Mouse (Mus musculus): Measurements from ENCODE around the gene Fam53b. TPM values are rescaled to one million over a fixed set of nuclear protein-coding genes. Genes with fewer than 3 reads are reported as not detected.

Fam53b gene
- polyA plus RNA-seq, 1 experiment from 2014 or later = 29.9 TPM

GRCm38 (mm10) chr7:132702492-132703070, 111.1 kb downstream of the Fam53b start:
- no peak for DNase-seq (ENCODE audit: low spot score)
- 0 out of 2 replicates have a peak overlapping the region, but pooled peaks have one; percentile 24 for H3K27ac ChIP-seq (replicated peaks)

GRCm38 (mm10) chr7:132702024-132702423, 111.7 kb downstream of the Fam53b start:
- Histone ChIP-seq H3K9me3 (no peaks in the 10 kb centered on the region), H3K27me3 (replicated peaks; ENCODE audit: low read depth, poor library complexity, severe bottlenecking) (no peaks in the 10 kb centered on the region), H3K27ac (replicated peaks) (no peak overlapping the region), H3K4me1 (peaks cover 22% of the 10 kb centered on the region), H3K4me3 (no peak overlapping the region), H3K36me3 (replicated peaks) (no peaks in the 10 kb centered on the region)
- 88% methylated on average over 3 of the region's 3 CpGs for WGBS
- no peak for DNase-seq (ENCODE audit: low spot score)

More at GRCm38 (mm10) chr7:132702492-132703070, 111.1 kb downstream of the Fam53b start:
- no peak overlapping the region for H3K4me3 ChIP-seq
- no peaks in the 10 kb centered on the region for H3K9me3 ChIP-seq
- no peaks in the 10 kb centered on the region for H3K27me3 ChIP-seq (replicated peaks; ENCODE audit: low read depth, poor library complexity, severe bottlenecking)
- H3K36me3 ChIP-seq (replicated peaks) = no peaks in the 10 kb centered on the region
- H3K4me1 ChIP-seq = peaks cover 24% of the 10 kb centered on the region
- WGBS = 78% methylated on average over 5 of the region's 5 CpGs

GRCm38 (mm10) chr7:132701412-132701811, 112.3 kb downstream of the Fam53b start:
- Histone ChIP-seq H3K27ac (replicated peaks) (no peak overlapping the region), H3K27me3 (replicated peaks; ENCODE audit: low read depth, poor library complexity, severe bottlenecking) (no peaks in the 10 kb centered on the region), H3K9me3 (no peaks in the 10 kb centered on the region), H3K4me3 (no peak overlapping the region), H3K36me3 (replicated peaks) (no peaks in the 10 kb centered on the region), H3K4me1 (peaks cover 22% of the 10 kb centered on the region)
- 93% methylated on average over 3 of the region's 3 CpGs for WGBS
- DNase-seq (ENCODE audit: low spot score) = no peak

- Histone ChIP-seq H3K27me3 (replicated peaks; ENCODE audit: low read depth, poor library complexity, severe bottlenecking) (no peaks in the 10 kb centered on the region), H3K9me3 (no peaks in the 10 kb centered on the region), H3K27ac (replicated peaks) (peak overlapping the region; percentile 7; the same call in 1 of the 2 replicates), H3K36me3 (replicated peaks) (no peaks in the 10 kb centered on the region), H3K4me1 (peaks cover 22% of the 10 kb centered on the region), H3K4me3 (no peak overlapping the region)
- 71% methylated on average over 4 of the region's 4 CpGs for WGBS
- no peak for DNase-seq (ENCODE audit: low spot score)
Observed at GRCm38 (mm10) chr7:132700107-132700506, 113.6 kb downstream of the Fam53b start.

GRCm38 (mm10) chr7:132699639-132700038, 114.0 kb downstream of the Fam53b start:
- no peak for DNase-seq (ENCODE audit: low spot score)
- Histone ChIP-seq H3K4me3 (no peak overlapping the region), H3K36me3 (replicated peaks) (peaks cover 4% of the 10 kb centered on the region; the same call in 1 of the 2 replicates), H3K9me3 (peaks cover 4% of the 10 kb centered on the region; the same call in 1 of the 2 replicates), H3K27ac (replicated peaks) (peak overlapping the region; percentile 7; the same call in 1 of the 2 replicates), H3K4me1 (peaks cover 22% of the 10 kb centered on the region), H3K27me3 (replicated peaks; ENCODE audit: low read depth, poor library complexity, severe bottlenecking) (no peaks in the 10 kb centered on the region)

GRCm38 (mm10) chr7:132699165-132699564, 114.5 kb downstream of the Fam53b start:
- DNase-seq (ENCODE audit: low spot score) = no peak
- Histone ChIP-seq H3K36me3 (replicated peaks) (peaks cover 5% of the 10 kb centered on the region; the same call in 1 of the 2 replicates), H3K9me3 (peaks cover 5% of the 10 kb centered on the region; the same call in 1 of the 2 replicates), H3K27ac (replicated peaks) (no peak overlapping the region), H3K4me1 (peaks cover 22% of the 10 kb centered on the region), H3K27me3 (replicated peaks; ENCODE audit: low read depth, poor library complexity, severe bottlenecking) (no peaks in the 10 kb centered on the region), H3K4me3 (no peak overlapping the region)
- WGBS = 68% methylated on average over 4 of the region's 4 CpGs

GRCm38 (mm10) chr7:132698737-132699136, 114.9 kb downstream of the Fam53b start:
- 86% methylated on average over 4 of the region's 4 CpGs for WGBS

GRCm38 (mm10) chr7:132697258-132697796, 116.4 kb downstream of the Fam53b start:
- Histone ChIP-seq H3K27ac (replicated peaks) (peak overlapping the region; percentile 24), H3K36me3 (replicated peaks) (peaks cover 5% of the 10 kb centered on the region; the same call in 1 of the 2 replicates), H3K9me3 (peaks cover 5% of the 10 kb centered on the region; the same call in 1 of the 2 replicates), H3K4me1 (peaks cover 29% of the 10 kb centered on the region), H3K27me3 (replicated peaks; ENCODE audit: low read depth, poor library complexity, severe bottlenecking) (no peaks in the 10 kb centered on the region), H3K4me3 (no peak overlapping the region)
- WGBS = 82% methylated on average over 8 of the region's 8 CpGs
- no peak for DNase-seq (ENCODE audit: low spot score)

More at GRCm38 (mm10) chr7:132698737-132699136, 114.9 kb downstream of the Fam53b start:
- H3K9me3 ChIP-seq = peaks cover 5% of the 10 kb centered on the region; the same call in 1 of the 2 replicates
- H3K36me3 ChIP-seq (replicated peaks) = peaks cover 5% of the 10 kb centered on the region; the same call in 1 of the 2 replicates
- DNase-seq (ENCODE audit: low spot score) = no peak
- H3K27me3 ChIP-seq (replicated peaks; ENCODE audit: low read depth, poor library complexity, severe bottlenecking) = no peaks in the 10 kb centered on the region
- no peak overlapping the region for H3K27ac ChIP-seq (replicated peaks)
- H3K4me1 ChIP-seq = peaks cover 22% of the 10 kb centered on the region
- no peak overlapping the region for H3K4me3 ChIP-seq

GRCm38 (mm10) chr7:132693561-132693960, 120.1 kb downstream of the Fam53b start:
- H3K4me3 ChIP-seq = no peak overlapping the region
- no peaks in the 10 kb centered on the region for H3K27me3 ChIP-seq (replicated peaks; ENCODE audit: low read depth, poor library complexity, severe bottlenecking)
- peaks cover 5% of the 10 kb centered on the region; the same call in 1 of the 2 replicates for H3K9me3 ChIP-seq
- H3K27ac ChIP-seq (replicated peaks) = no peak overlapping the region
- no peak for DNase-seq (ENCODE audit: low spot score)
- H3K36me3 ChIP-seq (replicated peaks) = peaks cover 5% of the 10 kb centered on the region; the same call in 1 of the 2 replicates
- peaks cover 40% of the 10 kb centered on the region for H3K4me1 ChIP-seq
- 92% methylated on average over 2 of the region's 2 CpGs for WGBS

- Histone ChIP-seq H3K4me3 (no peak overlapping the region), H3K4me1 (peaks cover 48% of the 10 kb centered on the region), H3K27me3 (replicated peaks; ENCODE audit: low read depth, poor library complexity, severe bottlenecking) (no peaks in the 10 kb centered on the region), H3K27ac (replicated peaks) (no peak overlapping the region), H3K36me3 (replicated peaks) (peaks cover 5% of the 10 kb centered on the region; the same call in 1 of the 2 replicates), H3K9me3 (peaks cover 5% of the 10 kb centered on the region; the same call in 1 of the 2 replicates)
- WGBS = 63% methylated on average over 9 of the region's 9 CpGs
- DNase-seq (ENCODE audit: low spot score) = no peak
Observed at GRCm38 (mm10) chr7:132692719-132693118, 121.0 kb downstream of the Fam53b start.

GRCm38 (mm10) chr7:132690716-132691472, 122.8 kb downstream of the Fam53b start:
- Histone ChIP-seq H3K4me1 (peaks cover 58% of the 10 kb centered on the region), H3K4me3 (no peak overlapping the region), H3K9me3 (peaks cover 5% of the 10 kb centered on the region; the same call in 1 of the 2 replicates), H3K27me3 (replicated peaks; ENCODE audit: low read depth, poor library complexity, severe bottlenecking) (no peaks in the 10 kb centered on the region), H3K27ac (replicated peaks) (no peak overlapping the region), H3K36me3 (replicated peaks) (peaks cover 5% of the 10 kb centered on the region; the same call in 1 of the 2 replicates)
- WGBS = 86% methylated on average over 14 of the region's 14 CpGs
- no peak for DNase-seq (ENCODE audit: low spot score)

GRCm38 (mm10) chr7:132689722-132690121, 124.0 kb downstream of the Fam53b start:
- no peak for DNase-seq (ENCODE audit: low spot score)
- Histone ChIP-seq H3K36me3 (replicated peaks) (peaks cover 2% of the 10 kb centered on the region; the same call in 1 of the 2 replicates), H3K27me3 (replicated peaks; ENCODE audit: low read depth, poor library complexity, severe bottlenecking) (no peaks in the 10 kb centered on the region), H3K27ac (replicated peaks) (peak overlapping the region; percentile 66; the same call in 1 of the 2 replicates), H3K4me1 (peaks cover 58% of the 10 kb centered on the region), H3K4me3 (no peak overlapping the region), H3K9me3 (peaks cover 1% of the 10 kb centered on the region; the same call in 1 of the 2 replicates)
- whole genome bisulfite sequencing = 53% methylated on average over 5 of the region's 5 CpGs
